Mouse (Mus musculus): ENCODE measurements around the gene Slit3.

DNA sequence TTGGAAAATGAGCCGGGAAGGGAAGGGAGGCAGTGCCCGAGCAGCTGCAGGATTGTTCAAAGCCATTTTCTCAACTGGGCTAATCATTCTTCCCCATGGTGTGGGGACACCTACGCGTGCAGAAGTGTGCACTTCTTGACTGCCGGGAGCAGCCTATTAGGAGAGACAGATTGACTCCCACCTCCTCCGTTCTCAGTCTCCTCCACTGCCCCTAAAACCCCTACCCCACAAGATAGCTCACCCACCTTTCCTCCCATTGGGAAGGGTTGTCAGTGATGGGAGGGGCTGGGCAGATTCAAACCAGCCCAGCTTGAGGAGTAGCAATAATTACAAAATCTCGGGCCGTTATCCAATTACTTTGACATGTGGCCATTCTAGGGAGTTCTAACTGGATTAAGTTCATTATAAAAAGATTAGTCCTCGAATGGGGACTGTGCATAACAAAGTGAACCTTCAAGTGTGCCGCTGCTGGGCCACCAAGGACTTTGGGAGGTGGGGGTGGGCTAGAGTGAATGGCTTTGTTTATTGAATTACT is 333.2 kb downstream of the Slit3 start:
- TF ChIP-seq POLR2A (IDR thresholded peaks at IDR 0.05; ENCODE audit: control insufficient read depth, extremely low read depth, insufficient read depth, low read length, poor library complexity): no peak
- no peak for TF ChIP-seq CTCF (IDR thresholded peaks at IDR 0.05; ENCODE audit: borderline replicate concordance, control insufficient read depth, extremely low read depth, insufficient read depth, low read length, poor library complexity)

Measured in thymus, adult 2 months (tissue).